Mouse (Mus musculus) gastrocnemius, postnatal 36 days (tissue): ENCODE data around the gene Pik3cd. TPM values are rescaled to one million over a fixed set of nuclear protein-coding genes. Genes with fewer than 3 reads are reported as not detected.
"Not testable (repeated sequence)": the region's sequence is repeated elsewhere in the genome, so short reads cannot be mapped to it uniquely, and the experiment has no call there.

Experiments used
- DNase-seq, 2 experiments: peaks; one replicate each; pipeline ENCODE4 v3.0.0; 2022
- intact Hi-C: fragments of 180-260 bp; cut with DNase I; formaldehyde crosslinking; loops from one replicate; pipeline ENCODE4 v1.15.1; 2025
- long read RNA-seq, 2 experiments: library from polyadenylated mRNA; stranded (forward); transcript quantifications; one replicate each; pipeline ENCODE4 v2.0.0; 2021
- total RNA-seq, 2 experiments: library from RNA; stranded (reverse); gene quantifications; 2 replicates each; pipeline ENCODE4 v1.2.3; 2021

The Pik3cd gene
- 1 to 10 TPM; 8.8 to 10.0 TPM for total RNA-seq
- long read RNA-seq, experiment 1, partial matches to known transcripts, result 2 of 6 reads
- long read RNA-seq, experiment 1, other reads (novel, unspliced or antisense), result 3 of 6 reads
- long read RNA-seq, experiment 2, partial matches to known transcripts, result 0 of 2 reads
- long read RNA-seq, experiment 2, other reads (novel, unspliced or antisense), result 2 of 2 reads

GRCm38 (mm10) chr4:149702210-149702979 is at the start of gene Pik3cd:
Gene Pik3cd, minus strand, starts transcription at chr4:149702571.
- peak in 1 of 2 experiments; percentile 51 for DNase-seq
- intact Hi-C loops, result no loop called here

DNA sequence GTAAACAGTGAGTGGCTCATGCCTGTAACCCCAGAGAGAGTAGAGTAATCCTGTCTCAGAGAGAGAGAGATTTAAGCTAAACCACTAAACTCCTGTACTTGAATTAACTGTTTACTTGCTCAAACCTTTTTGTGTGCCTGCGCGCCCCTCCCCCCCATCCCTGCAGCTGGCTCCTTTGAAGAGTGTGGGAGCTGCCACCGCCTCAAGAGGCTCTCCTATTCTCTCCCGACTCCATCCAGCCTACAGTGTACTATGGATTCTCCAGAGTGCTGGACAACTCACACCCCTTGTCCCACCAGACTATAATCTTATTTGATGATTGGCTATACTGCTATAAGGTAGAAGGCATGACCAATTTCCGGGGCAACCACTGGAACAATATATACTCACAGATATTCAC is 48.3 kb upstream of the Pik3cd start:
- intact Hi-C loops, result loop anchor here (5.0 kb wide), 2 partner anchors 57 to 207 kb away; partner anchors contain the start of gene Spsb1

DNA sequence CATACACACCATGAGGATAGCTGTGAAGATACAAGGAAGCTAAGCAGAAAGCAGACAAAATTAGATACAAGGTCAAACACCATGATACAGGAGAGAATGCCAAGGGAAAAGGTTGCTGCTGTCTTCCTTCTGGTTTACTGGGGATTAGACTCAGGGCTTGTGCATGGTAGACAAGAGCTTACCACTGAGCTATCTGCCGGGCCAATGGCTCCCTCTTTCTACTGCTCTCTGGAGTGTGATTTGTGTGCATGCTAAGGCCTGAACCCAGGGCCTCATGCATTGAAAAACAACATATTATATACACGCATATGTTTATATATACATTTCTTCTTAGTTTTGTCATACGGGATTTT is 47.3 kb upstream of the Pik3cd start:
- not testable (repeated sequence) for DNase-seq
- intact Hi-C loops, result loop anchor here (5.0 kb wide), 2 partner anchors 58 to 208 kb away; partner anchors contain the start of gene Spsb1

More for the DNA sequence above, 48.3 kb upstream of the Pik3cd start:
- DNase-seq, result no peak

DNA sequence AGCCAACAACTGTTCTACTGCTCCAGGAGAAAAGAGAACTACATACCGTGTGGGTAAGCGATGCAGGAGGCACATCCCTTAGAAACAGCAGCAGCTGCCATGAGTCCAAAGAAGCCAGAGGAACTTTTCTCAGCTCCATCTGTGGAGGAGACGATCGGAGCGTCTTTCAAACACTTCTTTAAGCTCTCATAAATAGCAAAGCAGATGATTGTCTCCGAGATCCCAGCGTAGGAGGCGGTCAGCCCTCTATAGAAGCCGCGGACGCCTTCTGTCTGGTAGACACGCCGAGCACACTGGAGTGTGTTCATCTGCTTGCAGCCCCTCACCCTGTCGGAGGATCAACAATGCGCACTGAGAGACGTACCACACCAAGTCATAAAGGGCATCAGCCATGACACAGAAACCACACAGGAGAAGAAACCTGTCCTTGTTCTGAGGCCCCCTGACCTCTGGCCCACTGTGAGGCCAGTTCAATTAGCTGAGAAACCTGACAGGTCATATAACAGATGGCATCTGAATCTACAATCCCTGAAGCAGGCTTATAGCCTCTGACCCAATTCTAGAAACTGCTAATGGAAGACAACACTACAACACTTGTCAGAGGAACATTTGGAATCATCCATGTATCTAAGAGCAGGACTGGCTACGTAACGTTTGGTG is 46.8 kb upstream of the Pik3cd start:
- intact Hi-C loops, result no loop called here
- no peak for DNase-seq

DNA sequence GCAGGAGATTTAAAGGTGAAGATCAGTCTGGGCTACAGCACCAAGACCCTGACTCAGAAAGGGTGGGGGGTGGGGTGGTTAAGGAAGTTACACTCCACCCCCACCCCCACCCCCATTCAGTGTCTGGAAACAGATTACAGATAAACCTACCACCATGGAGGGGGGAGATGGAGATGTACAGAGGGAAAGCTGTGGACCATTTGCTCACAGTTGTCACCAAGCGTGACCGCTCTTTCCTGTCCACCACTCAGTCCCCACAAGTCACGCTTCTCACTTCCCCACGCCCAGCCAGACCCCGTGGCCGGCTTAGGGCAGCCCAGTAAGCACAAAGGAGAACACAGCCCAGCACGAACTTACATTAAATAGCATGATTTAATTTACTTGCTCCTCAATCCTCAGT is 41.7 kb upstream of the Pik3cd start:
- no peak for DNase-seq
- intact Hi-C loops, result no loop called here

DNA sequence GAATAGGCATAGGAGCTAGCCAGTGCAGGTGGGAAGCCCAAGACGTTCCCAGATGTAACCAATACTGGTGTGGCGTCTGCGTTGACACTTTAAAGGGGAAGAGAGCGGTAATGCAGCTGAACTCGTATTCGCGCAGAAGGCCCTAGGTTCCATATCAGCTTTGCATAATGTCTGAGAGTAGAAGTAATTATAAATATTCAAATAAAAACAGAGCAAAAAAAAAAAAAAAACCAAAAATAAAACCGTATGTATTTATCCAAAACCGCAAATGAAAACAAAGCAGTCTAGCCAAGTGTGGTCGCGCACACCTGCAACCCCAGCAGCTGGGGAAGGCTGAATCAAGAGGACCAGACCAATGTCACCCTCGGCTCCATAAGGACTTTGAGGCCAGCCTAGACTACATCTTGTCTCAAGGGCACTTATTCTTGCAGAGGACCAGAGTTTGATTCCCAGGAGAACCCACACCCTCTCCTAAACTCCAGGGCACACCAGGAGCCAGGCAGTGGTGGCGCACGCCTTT is 39.7 kb upstream of the Pik3cd start:
- DNase-seq, result no peak
- intact Hi-C loops, result no loop called here

GRCm38 (mm10) chr4:149740301-149740700 is 37.9 kb upstream of the Pik3cd start:
- intact Hi-C loops, result no loop called here
- no peak for DNase-seq

DNA sequence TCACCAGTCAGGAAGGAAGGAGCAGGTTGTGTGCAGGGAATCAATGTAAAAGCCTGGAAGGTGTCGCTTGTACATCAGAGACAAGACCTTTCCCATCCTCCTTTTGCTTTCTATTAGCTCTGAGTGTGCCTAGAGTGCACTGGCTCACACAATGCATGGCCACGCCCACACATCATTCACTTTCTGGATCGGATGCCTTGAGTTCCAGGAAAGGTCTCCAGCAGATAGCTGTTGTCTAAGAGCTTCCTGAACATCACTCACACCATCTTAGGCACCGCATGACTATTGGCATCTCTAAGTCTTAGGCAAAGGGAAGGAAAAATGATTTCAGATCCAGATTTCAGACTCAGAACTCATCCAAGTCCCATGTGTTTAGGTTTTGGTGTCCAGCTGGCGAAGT is 37.1 kb upstream of the Pik3cd start:
- intact Hi-C loops, result no loop called here
- no peak for DNase-seq

DNA sequence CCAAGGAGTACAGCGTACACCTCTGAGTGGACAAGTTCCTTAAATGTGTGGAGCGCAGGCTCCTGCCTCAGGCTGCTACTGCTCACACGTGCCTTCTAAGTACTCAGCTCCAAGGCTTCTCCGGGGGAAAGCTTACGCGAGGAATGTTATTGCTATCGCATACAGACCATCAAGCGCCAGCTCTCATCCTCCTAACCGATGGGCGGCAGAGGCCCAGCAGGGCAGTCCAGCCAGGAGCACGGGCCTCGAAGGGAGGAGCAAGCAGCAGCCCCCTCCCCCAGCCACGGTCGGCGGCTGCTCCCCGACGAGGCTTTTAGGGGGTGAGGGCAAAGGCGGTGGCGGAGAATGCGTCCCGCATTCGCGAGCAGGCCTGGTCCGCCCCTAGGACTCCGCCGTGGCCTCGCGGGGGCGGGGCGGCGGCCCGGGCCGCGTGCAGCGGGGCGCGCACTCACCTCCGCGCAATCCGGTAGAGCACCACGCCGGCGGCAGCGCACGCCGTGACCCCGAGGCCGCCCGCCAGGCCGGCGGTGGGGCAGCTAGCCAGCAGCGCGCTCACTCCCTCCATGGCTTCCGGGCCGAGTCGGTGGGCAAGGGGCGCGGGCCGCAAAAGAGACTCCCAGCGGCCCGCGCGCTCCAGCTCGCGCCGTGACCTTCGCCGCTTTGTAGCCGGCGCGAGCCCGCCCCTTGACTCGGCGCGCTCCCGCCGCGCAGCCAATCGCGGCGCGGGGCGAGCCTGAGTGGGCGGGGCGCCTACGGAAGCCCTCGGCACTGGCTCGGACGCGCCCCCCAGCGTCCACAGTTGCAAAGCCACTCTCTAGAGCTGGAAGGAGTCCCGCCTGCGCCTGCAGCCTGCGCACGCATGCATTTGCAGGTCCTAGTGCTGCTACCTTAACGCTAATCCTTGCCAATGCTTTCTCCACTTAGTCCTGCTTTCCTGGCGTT is 35.3 kb upstream of the Pik3cd start, which contains the start of gene Tmem201:
Gene Tmem201 (minus strand): TSS at position 662 of the 942 bp plus-strand sequence.
- intact Hi-C loops, result no loop called here

GRCm38 (mm10) chr4:149736581-149736980 is 34.2 kb upstream of the Pik3cd start:
- DNase-seq, result peak in 1 of 2 experiments; percentile 68
- intact Hi-C loops, result no loop called here

More for the DNA sequence above, 35.3 kb upstream of the Pik3cd start, which contains the start of gene Tmem201:
- peak; percentile 89 to 90 for DNase-seq

GRCm38 (mm10) chr4:149735624-149736250 is 33.4 kb upstream of the Pik3cd start:
- no peak for DNase-seq
- intact Hi-C loops, result no loop called here

DNA sequence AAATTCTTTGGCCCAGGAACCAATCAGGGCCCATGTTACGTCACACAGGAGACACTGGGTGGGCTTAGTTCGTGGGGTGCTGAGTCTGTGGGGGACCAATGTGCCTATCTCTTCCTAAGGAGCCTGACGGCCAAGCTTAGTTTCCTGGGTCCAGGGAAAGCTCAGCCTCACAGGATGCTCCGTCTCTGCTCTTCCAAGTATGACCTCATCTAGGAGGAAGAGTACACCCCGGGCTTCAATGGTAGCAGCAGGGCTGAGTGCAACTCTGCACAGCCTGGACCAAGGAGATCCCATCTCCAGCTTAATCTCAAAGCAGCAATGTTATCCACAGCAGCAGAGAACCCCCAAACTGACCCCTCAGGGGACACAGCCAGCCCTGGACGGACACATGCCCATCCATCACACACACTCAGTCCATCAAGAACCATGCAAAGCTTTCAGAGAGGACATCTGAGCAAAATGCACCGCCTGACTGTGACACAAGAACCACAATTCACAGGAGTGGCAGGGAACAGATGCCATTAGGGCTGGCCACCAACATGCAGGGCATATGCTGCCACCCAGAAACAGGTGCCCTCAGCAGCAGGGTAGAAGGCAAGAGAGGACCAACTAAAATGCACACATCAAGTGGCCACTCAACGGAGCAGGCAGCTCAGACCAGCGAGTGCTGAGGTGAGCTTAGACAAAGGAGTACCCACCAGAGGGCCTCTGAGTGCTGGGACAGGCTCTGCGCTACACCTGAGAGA is 32.5 kb upstream of the Pik3cd start:
- intact Hi-C loops, result no loop called here
- no peak for DNase-seq

GRCm38 (mm10) chr4:149734246-149734645 is 31.9 kb upstream of the Pik3cd start:
- DNase-seq, result no peak
- intact Hi-C loops, result no loop called here

DNA sequence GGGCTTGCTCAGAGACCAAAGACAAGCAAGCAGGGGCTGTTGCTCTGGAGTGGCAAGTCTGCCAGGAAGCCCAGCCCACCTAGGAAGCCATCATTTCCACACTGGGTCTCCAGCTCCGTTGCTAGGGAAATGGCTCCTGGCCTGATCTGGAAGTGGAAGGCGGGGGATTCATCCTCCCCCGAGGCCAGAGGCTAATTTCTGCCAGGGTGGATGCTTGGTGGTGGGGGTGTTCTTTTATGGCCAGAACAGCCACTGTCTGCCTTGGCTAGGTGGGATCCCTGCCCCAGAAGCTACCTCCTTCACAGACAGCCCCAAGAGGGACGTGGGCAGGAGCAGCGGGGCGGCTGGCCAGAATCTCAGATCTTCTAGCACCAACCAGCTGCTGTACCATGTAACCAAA is 31.4 kb upstream of the Pik3cd start:
- no peak for DNase-seq
- intact Hi-C loops, result no loop called here

- no peak for DNase-seq
- intact Hi-C loops, result no loop called here
These were observed 30.4 kb upstream of the Pik3cd start for GRCm38 (mm10) chr4:149732800-149733199.

DNA sequence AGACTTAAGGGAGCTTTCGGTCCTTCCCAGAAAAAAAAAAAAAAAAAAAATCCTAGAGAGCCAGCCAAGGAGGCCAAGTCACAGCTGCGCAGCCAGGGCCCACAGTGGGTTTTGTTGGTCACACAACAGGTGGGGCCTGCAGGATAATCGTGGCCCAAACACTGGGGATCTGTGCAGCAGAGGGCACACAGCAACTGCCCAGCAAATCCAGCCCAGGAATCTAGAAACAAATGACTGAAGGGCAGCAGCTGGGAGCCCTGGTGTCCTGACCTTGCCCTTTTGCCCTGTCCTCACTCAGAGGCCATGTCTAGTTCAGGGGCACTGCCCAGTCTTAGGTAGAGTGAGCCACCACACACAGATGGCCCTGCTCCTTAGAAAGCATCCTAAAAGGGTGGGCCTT is 29.9 kb upstream of the Pik3cd start:
- no peak for DNase-seq
- intact Hi-C loops, result no loop called here

GRCm38 (mm10) chr4:149730827-149731226 is 28.5 kb upstream of the Pik3cd start:
- intact Hi-C loops, result no loop called here
- no peak for DNase-seq

GRCm38 (mm10) chr4:149728810-149729209 is 26.4 kb upstream of the Pik3cd start:
- intact Hi-C loops, result no loop called here
- DNase-seq, result no peak

GRCm38 (mm10) chr4:149727636-149728035 is 25.3 kb upstream of the Pik3cd start:
- intact Hi-C loops, result no loop called here
- no peak for DNase-seq
